Mouse (Mus musculus) MEL (cell line): ENCODE data around the gene Fkbp6.

Experiments
- CTCF ChIP-seq, 3 experiments: IDR thresholded peaks in 2 of 3; conservative IDR thresholded peaks in 1 of 3; 2 replicates each; pipeline ENCODE4 v1.5.1; 2011 to 2012; ENCODE audit warnings: low read length in 3 of 3, low read depth in 2 of 3, mild to moderate bottlenecking in 2 of 3, improper control_type of control experiment in 1 of 3, inconsistent platforms in 1 of 3, mixed read lengths in 1 of 3, moderate library complexity in 1 of 3; ENCODE audit not compliant: control insufficient read depth in 1 of 3, insufficient read depth in 1 of 3, poor library complexity in 1 of 3, severe bottlenecking in 1 of 3
- EP300 ChIP-seq, 2 experiments: IDR thresholded peaks; 2 replicates each; pipeline ENCODE4 v1.6.1; 2011; ENCODE audit warnings: improper control_type of control experiment in 2 of 2, low read length in 2 of 2, low read depth in 1 of 2, mild to moderate bottlenecking in 1 of 2
- MAX ChIP-seq: IDR thresholded peaks from 2 replicates; pipeline ENCODE4 v1.6.1; 2011; ENCODE audit warnings: low read length, improper control_type of control experiment
- TAL1 ChIP-seq: IDR thresholded peaks from 2 replicates; pipeline ENCODE4 v1.6.1; 2012; ENCODE audit warnings: mild to moderate bottlenecking, inconsistent platforms, low read length, moderate library complexity, mixed read lengths

- TF ChIP-seq MAX (no peak), CTCF (IDR thresholded peaks at IDR 0.05 in 2 of 3, conservative IDR thresholded peaks at IDR 0.05 in 1 of 3; ENCODE audit: control insufficient read depth in 1 of 3, insufficient read depth in 1 of 3, low read depth in 2 of 3, low read length in 3 of 3, poor library complexity in 1 of 3, severe bottlenecking in 1 of 3) (no peak), EP300 (IDR thresholded peaks at IDR 0.05; ENCODE audit: low read depth in 1 of 2, low read length in 2 of 2) (no peak), TAL1 (no peak)
Measured at GRCm38 (mm10) chr5:135291193-135291592, 58.7 kb downstream of the Fkbp6 start.
